Mouse (Mus musculus) lung, postnatal 25 days (tissue): ENCODE measurements at regions not wholly inside any gene's neighbourhood (a gene's known extent, or its start where the extent isn't known, plus 50 kb on each side); places are given as distances from the start of the nearest gene placed in this dataset.

Experiments
- DNase-seq: peaks from one replicate; pipeline ENCODE4 v3.0.0; 2022; ENCODE audit warnings: low spot score

- DNase-seq = no peak
These were observed 62.0 kb upstream of the Rtl1 start for GRCm38 (mm10) chr12:109662179-109662578.

GRCm38 (mm10) chr12:109674766-109675165 lies 74.6 kb upstream of the Rtl1 start:
- DNase-seq = no peak

GRCm38 (mm10) chr12:109694046-109694445 lies 93.9 kb upstream of the Rtl1 start:
- DNase-seq = no peak

GRCm38 (mm10) chr12:109694801-109695430 lies 94.8 kb upstream of the Rtl1 start:
- peak; percentile 24 for DNase-seq

- DNase-seq = no peak
These were observed 106.7 kb upstream of the Rtl1 start for GRCm38 (mm10) chr12:109706820-109707219.

GRCm38 (mm10) chr12:109709661-109710060 lies 109.5 kb upstream of the Rtl1 start:
- DNase-seq = no peak

- DNase-seq = no peak
These were observed 111.3 kb upstream of the Rtl1 start for GRCm38 (mm10) chr12:109711392-109711791.

- no peak for DNase-seq
These were observed 111.8 kb upstream of the Rtl1 start for GRCm38 (mm10) chr12:109711946-109712345.

GRCm38 (mm10) chr12:109712386-109712785 lies 112.3 kb upstream of the Rtl1 start:
- DNase-seq = no peak

- no peak for DNase-seq
These were observed 112.9 kb upstream of the Rtl1 start for GRCm38 (mm10) chr12:109713041-109713440.

GRCm38 (mm10) chr12:109714061-109714460 lies 113.9 kb upstream of the Rtl1 start:
- no peak for DNase-seq

GRCm38 (mm10) chr12:109716991-109717390 lies 116.9 kb upstream of the Rtl1 start:
- no peak for DNase-seq

- DNase-seq = no peak
These were observed 117.9 kb upstream of the Rtl1 start for GRCm38 (mm10) chr12:109718036-109718435.

GRCm38 (mm10) chr12:109738201-109738600 lies 138.1 kb upstream of the Rtl1 start:
- no peak for DNase-seq

GRCm38 (mm10) chr12:109738911-109739310 lies 138.8 kb upstream of the Rtl1 start:
- DNase-seq = no peak

GRCm38 (mm10) chr12:109742486-109742885 lies 142.4 kb upstream of the Rtl1 start:
- no peak for DNase-seq

GRCm38 (mm10) chr12:109743036-109743650 lies 143.0 kb upstream of the Rtl1 start:
- DNase-seq = no peak

- DNase-seq = no peak
These were observed 144.1 kb upstream of the Rtl1 start for GRCm38 (mm10) chr12:109744186-109744585.

- DNase-seq = no peak
These were observed 145.8 kb upstream of the Rtl1 start for GRCm38 (mm10) chr12:109745731-109746484.

GRCm38 (mm10) chr12:109747201-109747600 lies 147.1 kb upstream of the Rtl1 start:
- DNase-seq = no peak

GRCm38 (mm10) chr12:109747776-109748175 lies 147.6 kb upstream of the Rtl1 start:
- DNase-seq = no peak

- DNase-seq = no peak
These were observed 148.4 kb upstream of the Rtl1 start for GRCm38 (mm10) chr12:109748326-109749059.

GRCm38 (mm10) chr12:109749256-109749655 lies 149.1 kb upstream of the Rtl1 start:
- DNase-seq = no peak
